Mouse (Mus musculus): ENCODE measurements around the gene Hist1h4a.
"Not testable (repeated sequence)": the region's sequence is repeated elsewhere in the genome, so short reads cannot be mapped to it uniquely, and the experiment has no call there.

Hist1h4a gene

GRCm38 (mm10) chr13:23740910-23741309, 20.1 kb downstream of the Hist1h4a start:
- no peak for DNase-seq

DNA sequence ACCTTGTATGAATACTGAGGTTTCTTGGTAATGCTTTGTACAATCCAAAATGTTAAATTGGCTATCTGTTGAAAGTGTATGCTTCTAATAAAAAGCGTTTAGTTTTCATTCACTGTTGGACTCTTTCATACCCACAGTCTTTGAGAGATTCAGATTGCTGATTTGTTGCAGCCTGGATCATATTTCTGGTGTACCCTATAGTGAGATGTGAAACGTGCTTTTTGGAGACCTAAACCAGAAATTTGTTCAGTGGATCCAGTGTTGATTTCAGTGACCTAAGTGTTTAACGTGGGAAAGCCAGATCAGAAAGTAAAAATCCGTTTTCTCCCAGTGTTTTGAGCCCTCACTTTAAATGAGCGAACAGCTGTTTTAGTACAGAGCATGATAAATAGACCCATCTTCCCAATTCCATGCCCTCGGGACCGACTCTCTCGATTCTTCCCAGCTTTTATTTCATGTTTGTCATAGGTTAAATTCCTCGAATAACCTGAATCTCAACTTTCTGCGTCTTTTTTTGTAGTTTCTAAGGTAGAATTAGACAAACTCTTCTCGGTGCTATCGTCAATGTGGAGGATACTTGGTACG, 20.7 kb downstream of the Hist1h4a start:
- DNase-seq = no peak

GRCm38 (mm10) chr13:23739922-23740252, 21.1 kb downstream of the Hist1h4a start:
- DNase-seq = no peak

DNA sequence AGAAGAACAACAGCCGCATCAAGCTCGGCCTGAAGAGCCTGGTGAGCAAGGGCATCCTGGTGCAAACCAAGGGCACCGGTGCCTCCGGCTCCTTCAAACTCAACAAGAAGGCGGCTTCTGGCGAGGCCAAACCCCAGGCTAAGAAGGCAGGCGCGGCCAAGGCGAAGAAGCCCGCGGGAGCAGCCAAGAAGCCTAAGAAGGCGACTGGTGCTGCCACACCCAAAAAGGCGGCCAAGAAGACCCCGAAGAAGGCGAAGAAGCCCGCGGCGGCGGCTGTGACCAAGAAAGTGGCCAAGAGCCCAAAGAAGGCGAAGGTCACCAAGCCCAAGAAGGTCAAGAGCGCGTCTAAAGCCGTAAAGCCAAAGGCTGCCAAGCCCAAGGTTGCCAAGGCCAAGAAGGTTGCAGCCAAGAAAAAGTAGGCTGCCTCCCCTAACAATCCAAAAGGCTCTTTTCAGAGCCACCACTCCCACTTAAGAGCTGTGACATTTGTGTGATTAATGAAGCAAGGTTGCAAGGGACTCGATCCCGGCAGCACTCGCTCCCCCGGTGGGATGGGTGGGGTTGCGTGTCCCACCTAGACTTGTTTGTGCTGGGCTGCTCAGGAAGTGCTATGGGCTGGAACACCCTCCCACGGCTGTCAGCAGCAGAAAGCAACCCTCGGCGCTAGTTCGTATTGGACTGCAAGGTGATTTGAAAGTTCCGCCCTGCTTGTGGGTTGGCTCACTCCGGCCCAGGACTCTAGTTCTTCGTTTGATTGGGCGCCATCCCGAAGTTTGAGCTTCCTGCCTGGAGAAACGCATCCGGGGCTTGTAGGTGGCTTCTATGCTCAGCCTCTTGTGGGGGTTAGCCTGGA, 21.7 kb downstream of the Hist1h4a start:
- DNase-seq = peak; percentile 95

DNA sequence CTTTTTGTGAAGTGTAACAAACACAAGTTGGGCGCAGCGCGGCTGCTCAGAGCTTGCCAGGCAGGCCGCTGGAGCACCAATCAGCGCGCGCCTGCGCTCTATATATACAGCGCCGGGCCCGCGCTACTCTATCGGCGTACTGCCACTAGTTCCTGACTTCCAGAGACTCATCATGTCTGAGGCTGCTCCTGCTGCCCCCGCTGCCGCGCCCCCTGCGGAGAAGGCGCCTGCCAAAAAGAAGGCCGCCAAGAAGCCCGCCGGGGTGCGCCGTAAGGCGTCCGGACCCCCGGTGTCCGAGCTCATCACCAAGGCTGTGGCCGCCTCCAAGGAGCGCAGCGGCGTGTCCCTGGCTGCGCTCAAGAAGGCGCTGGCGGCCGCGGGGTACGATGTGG, 22.4 kb downstream of the Hist1h4a start, which contains the start of gene Hist1h1c:
Gene Hist1h1c (plus strand): TSS at position 132 of the 392 bp plus-strand sequence.
- peak; percentile 94 for DNase-seq

- DNase-seq = no peak
These were observed 23.0 kb downstream of the Hist1h4a start for GRCm38 (mm10) chr13:23738041-23738440.

DNA sequence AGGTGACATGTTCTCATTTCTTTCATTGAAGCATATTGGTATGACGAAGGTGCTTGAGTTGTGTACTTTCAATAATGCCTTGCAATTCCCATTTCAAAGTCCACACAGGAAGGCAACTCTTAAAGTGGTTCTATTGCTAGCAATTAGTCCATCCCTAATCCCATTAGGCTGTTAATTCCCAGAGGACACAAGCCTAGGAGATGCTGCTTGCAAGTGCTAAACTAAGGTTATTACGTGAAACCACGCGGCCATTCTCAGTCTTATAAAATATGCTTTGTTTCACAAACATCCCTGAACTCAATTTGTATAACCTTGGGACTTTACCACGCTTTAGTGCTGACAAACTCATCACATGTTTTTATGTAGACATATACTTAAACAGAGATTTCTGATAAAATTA, 23.9 kb downstream of the Hist1h4a start:
- no peak for DNase-seq

DNA sequence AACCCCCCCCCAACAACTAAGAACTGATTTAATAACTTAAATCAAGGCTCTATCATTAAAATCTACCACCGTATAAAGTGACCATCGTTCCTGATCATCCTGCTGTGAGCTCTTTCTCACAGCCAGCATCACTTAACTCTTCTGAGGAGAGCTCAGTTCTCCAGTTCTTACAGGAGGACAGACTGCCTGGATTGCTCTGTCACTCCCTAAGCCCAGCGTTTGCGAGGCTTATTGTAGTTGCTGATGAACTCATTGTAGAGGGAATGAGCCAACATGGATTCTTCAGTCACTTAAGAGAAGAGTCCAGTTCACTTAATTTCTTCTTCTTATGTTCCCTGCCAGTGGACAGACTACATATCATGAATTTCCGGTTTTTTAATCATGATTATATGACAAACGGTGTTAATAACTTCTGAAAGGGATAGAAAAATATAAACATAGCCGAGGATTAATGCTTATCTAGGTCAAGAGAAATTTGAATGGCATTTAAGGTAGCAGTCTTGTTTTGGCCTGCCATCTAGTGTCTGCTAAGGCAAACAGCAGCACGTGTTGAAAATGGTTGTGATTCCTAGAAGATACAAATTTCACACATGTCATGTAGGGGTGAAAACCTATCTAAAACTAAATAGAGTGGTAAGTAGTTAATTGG, 28.8 kb downstream of the Hist1h4a start:
- DNase-seq = peak; percentile 56

DNA sequence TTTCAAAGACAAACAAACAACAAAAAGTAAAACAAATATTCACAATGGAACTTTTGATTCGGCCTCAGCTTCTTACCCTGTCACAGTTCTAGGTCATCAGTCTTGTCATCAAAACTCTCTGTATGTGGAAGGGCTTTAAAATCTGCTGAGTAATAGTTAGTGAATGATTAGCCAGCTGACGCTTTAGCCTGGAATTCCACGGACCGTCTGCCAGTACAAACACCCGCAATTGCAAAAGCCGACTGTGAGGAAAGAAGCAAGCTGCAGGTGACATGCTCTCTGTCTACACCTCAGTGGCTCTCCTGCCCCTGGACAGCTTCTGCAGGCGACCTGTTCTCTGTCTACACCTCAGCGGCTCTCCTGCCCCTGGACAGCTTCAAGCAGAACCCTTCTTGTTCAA, 30.6 kb downstream of the Hist1h4a start:
- peak; percentile 54 for DNase-seq

DNA sequence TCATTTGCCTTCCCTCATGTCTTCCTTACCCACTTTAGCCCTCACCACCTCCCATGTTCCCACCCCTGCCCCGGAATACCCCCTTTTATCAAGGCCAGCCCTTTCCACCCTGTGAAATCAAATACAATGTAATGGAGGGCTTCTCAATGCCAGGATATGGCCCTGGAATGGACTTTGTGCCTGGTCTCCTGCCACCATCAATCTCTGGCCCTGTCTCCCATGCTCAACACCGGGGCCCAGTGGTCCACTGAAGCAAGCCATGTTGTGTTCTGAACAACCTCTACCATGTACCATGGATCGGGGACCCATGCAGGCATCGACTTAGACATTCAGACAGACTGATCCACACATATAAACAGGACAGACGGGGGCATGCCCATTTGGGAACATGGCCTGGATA, 31.3 kb downstream of the Hist1h4a start:
- no peak for DNase-seq

DNA sequence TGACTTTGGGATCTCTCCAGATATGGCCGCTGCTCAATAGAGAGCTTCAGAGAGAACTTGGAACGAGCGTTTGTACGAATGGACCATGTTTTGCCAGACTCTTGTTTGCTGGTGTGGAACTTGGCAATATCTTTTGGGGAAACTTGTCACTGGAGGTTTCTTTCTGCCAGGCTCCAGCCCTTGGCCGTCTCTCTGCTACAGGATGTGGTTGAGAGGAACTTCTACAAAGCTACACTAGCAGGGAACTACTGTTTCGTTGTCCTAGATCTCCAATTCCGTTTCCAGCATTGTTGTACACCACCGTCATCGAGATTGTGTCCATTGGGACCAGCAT, 31.9 kb downstream of the Hist1h4a start:
- DNase-seq = no peak

- no peak for DNase-seq
These were observed 32.4 kb downstream of the Hist1h4a start for GRCm38 (mm10) chr13:23728472-23729191.

- DNase-seq = no peak
These were observed 35.8 kb downstream of the Hist1h4a start for GRCm38 (mm10) chr13:23725213-23725612.

GRCm38 (mm10) chr13:23724239-23724638, 36.8 kb downstream of the Hist1h4a start:
- no peak for DNase-seq

DNA sequence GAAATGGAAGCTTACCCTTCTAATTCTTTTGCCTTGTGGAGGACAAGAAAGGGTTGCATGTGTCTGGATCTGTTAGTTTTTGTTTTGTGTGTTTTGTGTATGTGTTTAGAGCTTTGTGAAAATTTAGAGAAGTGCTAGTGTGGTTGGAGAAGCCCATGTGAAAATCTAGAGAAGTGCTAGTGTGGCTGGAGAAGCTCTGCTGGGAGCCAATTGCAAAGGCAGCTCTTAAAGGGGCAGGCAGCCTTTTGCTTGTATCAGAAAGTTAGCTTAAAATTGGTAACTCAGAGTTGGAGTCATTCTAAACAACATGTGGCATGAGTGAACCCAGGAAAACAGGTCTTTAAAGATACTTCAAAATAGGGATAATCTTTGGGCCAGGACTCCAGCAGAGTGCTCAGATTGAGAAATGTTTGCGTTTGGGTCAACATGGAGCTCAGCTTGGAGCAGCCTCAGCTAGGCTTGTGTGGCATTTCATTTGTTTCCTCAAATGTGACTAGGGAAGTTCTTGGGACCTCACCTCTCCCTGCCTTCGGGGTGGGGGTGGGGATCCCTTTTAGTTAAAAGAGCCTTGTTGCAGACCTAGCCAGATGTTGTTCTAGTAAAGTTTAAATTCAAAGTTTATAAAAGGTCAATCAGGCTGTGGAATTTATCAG, 43.3 kb downstream of the Hist1h4a start:
- DNase-seq = not testable (repeated sequence)

- no peak for DNase-seq
These were observed 43.9 kb downstream of the Hist1h4a start for GRCm38 (mm10) chr13:23717176-23717575.

GRCm38 (mm10) chr13:23716261-23717042, 44.6 kb downstream of the Hist1h4a start:
- DNase-seq = no peak
